Mouse (Mus musculus): ENCODE results near the gene Crygb. TPM values are rescaled to one million over a fixed set of nuclear protein-coding genes. Genes with fewer than 3 reads are reported as not detected.

Crygb gene
- total and polyA plus RNA-seq, 3 experiments, result not detected

GRCm38 (mm10) chr1:65122574-65123372 is 40.7 kb upstream of the Crygb start, which contains the start of gene D630023F18Rik:
TSS of gene D630023F18Rik (minus strand) at chr1:65123214.
- DNase-seq (ENCODE audit: low read depth, low spot score), result no peak
- Histone ChIP-seq H3K4me1 (ENCODE audit: control insufficient read depth in 1 of 2, insufficient read depth in 2 of 2, low read length in 2 of 2) (no peaks in the 10 kb centered on the region), H3K36me3 (ENCODE audit: control insufficient read depth in 1 of 2, insufficient read depth in 2 of 2, low read length in 2 of 2) (no peaks in the 10 kb centered on the region), H3K9me3 (replicated peaks; ENCODE audit: insufficient read depth, low read length) (no peaks in the 10 kb centered on the region), H3K4me3 (ENCODE audit: control insufficient read depth in 1 of 2, insufficient read depth in 1 of 2, low read depth in 2 of 2, low read length in 2 of 2) (no peak within 1 kb of the TSS), H3K9ac (ENCODE audit: control insufficient read depth, low read depth, low read length, poor library complexity, severe bottlenecking) (no peak within 1 kb of the TSS), H3K79me2 (ENCODE audit: control insufficient read depth, insufficient read depth, low read length, poor library complexity) (no peaks in the 10 kb centered on the region), H3K27ac (ENCODE audit: control insufficient read depth, low read depth, low read length) (no peak within 1 kb of the TSS), H3K27me3 (ENCODE audit: control insufficient read depth in 1 of 2, insufficient read depth in 2 of 2, low read length in 2 of 2) (no peaks in the 10 kb centered on the region; a peak in 1 of 4 replicates)
- TF ChIP-seq ELF1 (IDR thresholded peaks at IDR 0.05; ENCODE audit: low read depth, low read length), result no peak
- TF ChIP-seq CHD1 (IDR thresholded peaks at IDR 0.05; ENCODE audit: low read depth, low read length), result no peak
- TF ChIP-seq E2F4 (IDR thresholded peaks at IDR 0.05; ENCODE audit: borderline replicate concordance, low read depth, low read length), result no peak
- no peak for TF ChIP-seq ETS1 (IDR thresholded peaks at IDR 0.05; ENCODE audit: low read depth, low read length)
- TF ChIP-seq RCOR1 (IDR thresholded peaks at IDR 0.05; ENCODE audit: low read depth, low read length), result no peak

DNA sequence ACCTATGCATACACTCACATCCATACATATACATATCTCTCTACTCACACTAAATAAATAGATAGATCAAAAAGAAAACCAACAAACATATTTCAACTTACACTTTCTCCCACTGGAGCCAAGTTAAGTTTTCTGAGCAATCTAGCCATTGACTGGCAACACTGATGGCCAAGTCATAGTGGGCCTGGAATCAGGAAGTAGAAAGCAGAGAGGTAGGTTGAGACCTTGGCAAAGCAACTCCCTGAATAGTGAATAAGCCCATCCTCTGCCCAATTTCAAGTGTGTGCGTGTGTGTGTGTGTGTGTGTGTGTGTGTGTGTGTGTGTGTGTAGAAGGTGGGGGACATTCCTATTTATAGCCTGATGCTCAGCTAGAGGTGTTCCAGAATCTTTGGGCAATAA is 37.4 kb upstream of the Crygb start, which contains the start of gene Gm28845:
Gene Gm28845 (minus strand): TSS at position 121 of the 400 bp plus-strand sequence.
- Histone ChIP-seq H3K9ac (ENCODE audit: control insufficient read depth, low read depth, low read length, poor library complexity, severe bottlenecking) (no peak within 1 kb of the TSS), H3K36me3 (ENCODE audit: control insufficient read depth in 1 of 2, insufficient read depth in 2 of 2, low read length in 2 of 2) (no peaks in the 10 kb centered on the region), H3K79me2 (ENCODE audit: control insufficient read depth, insufficient read depth, low read length, poor library complexity) (no peaks in the 10 kb centered on the region), H3K27me3 (ENCODE audit: control insufficient read depth in 1 of 2, insufficient read depth in 2 of 2, low read length in 2 of 2) (no peaks in the 10 kb centered on the region; a peak in 1 of 4 replicates), H3K9me3 (replicated peaks; ENCODE audit: insufficient read depth, low read length) (no peaks in the 10 kb centered on the region), H3K4me3 (ENCODE audit: control insufficient read depth in 1 of 2, insufficient read depth in 1 of 2, low read depth in 2 of 2, low read length in 2 of 2) (no peak within 1 kb of the TSS), H3K27ac (ENCODE audit: control insufficient read depth, low read depth, low read length) (no peak within 1 kb of the TSS), H3K4me1 (ENCODE audit: control insufficient read depth in 1 of 2, insufficient read depth in 2 of 2, low read length in 2 of 2) (no peaks in the 10 kb centered on the region)
- no peak for DNase-seq (ENCODE audit: low read depth, low spot score)
- TF ChIP-seq RAD21 (IDR thresholded peaks at IDR 0.05; ENCODE audit: low read depth, low read length) (no peak), CHD2 (IDR thresholded peaks at IDR 0.05; ENCODE audit: low read length) (no peak), NRF1 (IDR thresholded peaks at IDR 0.05; ENCODE audit: insufficient read depth, low read depth, low read length, poor library complexity, severe bottlenecking) (no peak), TBP (IDR thresholded peaks at IDR 0.05; ENCODE audit: low read depth, low read length) (no peak), MAZ (IDR thresholded peaks at IDR 0.05; ENCODE audit: low read depth, low read length) (no peak), ELF1 (IDR thresholded peaks at IDR 0.05; ENCODE audit: low read depth, low read length) (no peak), BHLHE40 (IDR thresholded peaks at IDR 0.05; ENCODE audit: borderline replicate concordance, low read depth, low read length) (no peak), GATA1 (IDR thresholded peaks at IDR 0.05; ENCODE audit: low read depth, low read length) (no peak), RCOR1 (IDR thresholded peaks at IDR 0.05; ENCODE audit: low read depth, low read length) (no peak), E2F4 (IDR thresholded peaks at IDR 0.05; ENCODE audit: borderline replicate concordance, low read depth, low read length) (no peak), KAT2A (conservative IDR thresholded peaks at IDR 0.05; ENCODE audit: low read depth, low read length) (no peak), MYB (IDR thresholded peaks at IDR 0.05; ENCODE audit: low read depth, low read length) (no peak)
